Mouse (Mus musculus) right cerebral cortex, postnatal 10 days (tissue): ENCODE data around the gene Strip2.

ENCODE experiments used
- DNase-seq, 2 experiments: peaks; one replicate each; pipeline ENCODE4 v3.0.0; 2021; ENCODE audit warnings: low spot score in 2 of 2

Strip2 gene

DNA sequence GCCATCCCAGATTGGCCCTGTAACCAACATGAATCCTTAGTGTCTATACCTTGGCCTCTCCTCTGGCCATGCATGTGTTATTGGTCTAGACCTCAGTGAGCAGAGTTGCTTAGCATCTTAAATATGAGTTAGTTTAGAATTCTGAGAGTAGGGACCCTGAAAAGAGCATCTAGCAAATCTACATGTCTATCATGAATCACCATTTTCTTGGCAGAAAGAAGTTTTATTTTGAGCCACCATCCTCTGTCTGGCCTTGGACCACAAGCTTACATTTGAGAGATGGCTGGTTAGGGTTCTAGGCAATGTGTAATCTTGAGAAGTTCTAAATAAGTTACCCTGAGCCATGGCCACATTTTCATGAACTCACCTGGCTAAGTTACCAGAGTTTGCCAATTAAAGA lies 13.3 kb downstream of the Strip2 start:
- DNase-seq, result no peak

GRCm38 (mm10) chr6:29930665-29931064 lies 13.9 kb downstream of the Strip2 start:
- DNase-seq, result peak; percentile 44 to 48

- no peak for DNase-seq
Measured at GRCm38 (mm10) chr6:29931181-29931580, 14.4 kb downstream of the Strip2 start.

- DNase-seq, result no peak
Measured at GRCm38 (mm10) chr6:29935741-29936140, 18.9 kb downstream of the Strip2 start.

DNA sequence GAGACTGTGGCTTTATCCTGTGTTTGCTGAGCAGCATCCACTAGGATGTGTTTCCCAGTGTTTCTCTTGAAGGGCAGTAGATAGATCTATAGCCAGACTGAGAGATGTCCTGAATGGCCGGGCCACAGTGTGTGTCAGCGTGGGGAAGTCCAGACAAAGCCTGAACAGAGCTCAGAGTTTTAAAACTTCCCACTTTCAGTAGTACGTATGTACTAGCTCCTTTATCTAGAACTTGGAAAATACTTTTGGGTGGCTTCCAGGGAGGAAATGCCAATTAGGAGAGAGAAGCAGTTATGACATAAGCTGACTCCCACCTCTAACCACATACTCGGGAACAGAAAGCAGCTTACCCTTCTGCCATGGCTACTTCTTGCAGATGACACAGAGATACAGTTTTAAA lies 23.6 kb downstream of the Strip2 start:
- DNase-seq, result no peak

DNA sequence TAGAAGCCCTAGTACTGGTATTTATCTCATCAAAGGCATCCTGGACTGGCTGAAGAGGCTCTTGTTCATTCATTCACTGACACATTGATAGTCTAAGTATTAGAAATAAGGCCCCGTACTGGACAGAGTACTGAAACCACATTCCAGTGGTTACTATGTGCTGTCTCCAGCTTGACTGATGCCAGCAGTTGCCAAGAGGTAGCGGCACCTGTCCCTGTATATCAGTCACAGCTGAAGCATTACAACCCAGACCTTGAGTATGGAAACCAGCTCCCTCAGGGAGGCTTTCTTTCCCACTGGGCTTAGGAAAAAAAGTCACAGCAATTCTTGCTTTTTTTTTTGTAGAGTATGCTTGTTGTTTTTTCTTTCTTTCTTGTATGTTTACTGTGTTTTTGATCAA lies 24.2 kb downstream of the Strip2 start:
- DNase-seq, result no peak

DNA sequence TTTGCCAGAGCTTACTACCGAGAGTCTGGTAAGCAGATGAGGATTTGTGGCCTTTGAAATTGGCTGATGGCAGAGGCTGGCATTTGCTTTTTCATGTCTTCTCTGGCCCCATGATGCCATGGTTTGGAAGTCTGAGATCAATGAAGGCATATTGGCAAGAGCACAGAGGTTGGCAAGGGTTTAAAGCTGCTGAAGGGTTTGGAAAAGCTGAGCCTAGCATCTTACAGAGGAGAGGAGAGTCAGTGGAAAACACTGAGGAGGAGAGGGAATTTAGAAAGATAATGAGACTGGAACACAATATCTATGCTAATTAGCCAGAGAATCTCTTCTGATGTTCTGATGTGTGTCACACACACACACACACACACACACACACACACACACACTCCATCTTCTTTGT lies 27.7 kb downstream of the Strip2 start:
- no peak for DNase-seq

GRCm38 (mm10) chr6:29946568-29946967 lies 29.8 kb downstream of the Strip2 start:
- no peak for DNase-seq

DNA sequence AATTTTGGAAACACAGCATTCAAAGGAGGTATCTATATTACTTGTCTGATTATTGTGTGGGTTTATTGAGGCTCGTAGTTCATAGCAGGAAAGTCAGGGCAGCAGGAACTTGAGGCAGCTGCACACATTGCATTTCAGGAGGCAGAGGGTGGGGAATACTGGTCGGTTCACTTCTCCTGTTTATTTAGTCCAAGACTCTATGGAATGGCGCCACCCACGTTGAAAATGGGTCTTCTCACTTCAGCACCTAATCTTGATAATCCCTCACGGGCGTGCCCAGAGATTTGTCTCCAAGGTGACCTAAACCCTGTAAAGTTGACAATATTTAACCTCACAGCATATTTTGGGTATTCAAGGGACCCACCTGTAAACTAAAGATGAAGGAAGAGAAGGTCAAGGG lies 31.0 kb downstream of the Strip2 start:
- no peak for DNase-seq

DNA sequence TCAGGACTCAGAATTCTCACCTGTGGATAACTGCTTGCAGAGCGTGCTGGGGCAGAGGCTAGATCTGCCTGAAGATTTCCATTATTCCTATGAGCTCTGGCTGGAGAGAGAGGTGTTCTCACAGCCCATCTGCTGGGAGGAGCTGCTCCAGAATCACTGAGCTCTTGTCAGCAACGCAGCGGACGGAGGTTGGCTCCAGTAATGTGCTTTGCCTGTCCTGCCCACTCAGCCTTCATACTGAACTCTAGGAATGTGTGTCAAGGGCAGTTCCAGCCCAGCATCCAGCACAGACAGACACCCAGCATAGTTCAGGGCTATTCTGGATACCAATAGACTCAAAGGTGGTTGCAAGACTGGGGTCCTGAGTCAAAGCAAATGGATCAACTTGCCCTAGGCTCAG lies 39.9 kb downstream of the Strip2 start:
- DNase-seq, result peak in 1 of 2 experiments; percentile 26

DNA sequence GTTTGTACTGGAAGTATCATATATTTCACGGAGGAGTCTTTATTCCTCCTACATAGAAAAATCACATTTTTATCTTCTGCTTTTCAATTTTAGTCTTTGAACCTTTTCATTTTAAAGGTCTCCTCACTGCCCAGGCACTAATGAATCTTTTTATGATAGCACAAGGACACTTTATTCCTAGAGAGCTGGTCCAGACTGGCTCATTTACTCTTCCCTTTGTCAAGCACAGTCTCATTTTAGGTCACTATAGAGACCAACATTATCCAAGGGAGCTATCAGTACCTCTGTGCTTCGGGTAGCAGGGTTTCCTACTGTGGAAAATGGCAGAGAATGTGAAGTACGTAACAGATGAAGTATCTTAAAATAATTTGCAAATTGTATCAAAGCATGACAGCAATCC lies 41.9 kb downstream of the Strip2 start:
- DNase-seq, result no peak

DNA sequence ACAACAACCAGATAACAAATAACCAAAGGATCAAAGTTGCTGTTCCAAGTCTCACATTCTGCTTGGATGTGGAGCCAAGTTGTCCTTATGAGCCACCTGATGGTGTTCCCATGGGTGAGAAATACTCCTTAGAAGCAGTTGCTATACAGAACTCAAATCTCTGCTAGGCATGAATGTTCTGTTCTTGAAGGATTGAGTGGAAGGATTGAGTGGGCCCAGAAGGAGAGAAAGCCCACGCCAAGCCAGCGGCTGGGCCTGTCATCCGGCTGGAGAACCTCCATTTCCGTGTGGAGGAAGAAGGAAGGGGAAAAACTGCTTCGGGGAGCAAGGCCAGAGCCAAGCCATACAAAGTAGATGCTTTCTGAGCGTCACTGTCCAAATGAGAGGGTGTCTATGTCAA lies 44.3 kb downstream of the Strip2 start:
- DNase-seq, result no peak

DNA sequence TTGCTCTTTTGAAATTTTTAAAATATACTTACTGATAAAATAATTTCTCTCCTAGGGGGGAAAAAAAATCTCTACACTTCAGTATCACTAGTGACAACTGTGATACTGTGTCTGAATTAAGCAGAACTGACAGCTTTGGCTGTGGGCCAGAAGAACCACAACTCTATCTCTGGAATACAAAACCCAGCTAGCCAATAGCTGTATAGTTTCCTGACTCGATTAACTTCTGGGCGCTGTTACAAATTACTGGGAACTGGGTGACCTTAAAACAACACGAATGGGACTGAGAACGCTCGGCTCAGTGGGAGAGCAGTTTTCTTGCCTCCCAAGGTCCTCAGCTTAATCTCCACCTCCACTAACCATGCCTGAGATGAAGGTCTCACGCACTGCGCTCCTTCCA lies 51.1 kb downstream of the Strip2 start:
- DNase-seq, result peak in 1 of 2 experiments; percentile 31

DNA sequence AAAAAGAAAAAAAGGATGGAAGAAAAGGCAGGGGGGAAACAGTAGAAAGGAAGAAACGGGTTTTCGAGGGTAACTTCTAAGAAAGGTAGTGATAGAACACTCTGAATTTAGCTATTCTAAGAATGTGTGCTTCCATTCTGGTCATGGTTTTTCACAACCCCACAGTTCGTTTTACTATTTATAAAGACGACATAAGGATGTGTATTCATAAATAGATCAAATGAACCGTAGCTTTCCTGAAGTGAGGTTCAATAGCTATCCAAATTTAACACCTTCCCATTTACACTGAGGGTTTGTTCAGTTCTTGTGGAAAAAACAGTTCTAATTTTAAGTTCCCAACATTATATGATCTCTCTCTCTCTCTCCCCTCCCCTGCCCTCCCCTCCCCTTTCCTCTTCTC lies 56.5 kb downstream of the Strip2 start:
- no peak for DNase-seq

GRCm38 (mm10) chr6:29974836-29975235 lies 58.0 kb downstream of the Strip2 start:
- no peak for DNase-seq

DNA sequence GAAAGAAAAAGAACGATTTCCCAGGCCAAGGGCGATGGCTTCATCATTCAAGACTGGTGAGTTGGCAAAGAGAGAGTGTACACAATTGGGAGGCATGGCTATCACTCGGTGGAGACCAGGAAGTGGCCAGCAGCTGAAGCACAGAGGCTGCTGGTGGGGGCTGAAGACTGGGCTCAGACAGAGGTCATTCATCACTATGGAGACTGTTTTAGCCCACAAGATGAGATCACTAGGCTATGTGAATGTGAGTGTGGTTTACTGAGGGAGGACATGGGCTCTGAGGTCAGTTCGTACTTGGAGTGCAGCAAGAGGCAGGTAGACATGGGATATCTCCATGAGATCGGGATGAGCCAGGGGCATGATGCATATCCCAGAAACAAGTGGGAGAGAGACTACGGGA lies 63.6 kb downstream of the Strip2 start:
- DNase-seq, result no peak

DNA sequence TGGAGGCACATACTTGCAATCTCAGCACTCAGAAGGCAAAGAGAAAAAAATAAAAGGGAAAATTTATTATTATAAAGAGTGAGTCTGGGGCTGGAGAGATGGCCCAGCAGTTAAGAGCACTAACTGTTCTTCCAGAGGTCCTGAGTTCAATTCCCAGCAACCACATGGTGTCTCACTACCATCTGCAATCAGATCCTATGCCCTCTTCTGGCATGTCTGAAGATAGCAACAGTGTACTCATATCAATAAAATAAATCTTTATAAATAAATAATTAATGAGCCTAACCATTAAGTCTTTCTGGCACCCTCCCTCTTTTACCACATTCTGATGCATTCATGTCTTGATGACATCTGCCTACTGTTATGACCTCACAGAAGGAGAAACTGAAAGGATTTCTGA lies 65.0 kb downstream of the Strip2 start:
- no peak for DNase-seq

DNA sequence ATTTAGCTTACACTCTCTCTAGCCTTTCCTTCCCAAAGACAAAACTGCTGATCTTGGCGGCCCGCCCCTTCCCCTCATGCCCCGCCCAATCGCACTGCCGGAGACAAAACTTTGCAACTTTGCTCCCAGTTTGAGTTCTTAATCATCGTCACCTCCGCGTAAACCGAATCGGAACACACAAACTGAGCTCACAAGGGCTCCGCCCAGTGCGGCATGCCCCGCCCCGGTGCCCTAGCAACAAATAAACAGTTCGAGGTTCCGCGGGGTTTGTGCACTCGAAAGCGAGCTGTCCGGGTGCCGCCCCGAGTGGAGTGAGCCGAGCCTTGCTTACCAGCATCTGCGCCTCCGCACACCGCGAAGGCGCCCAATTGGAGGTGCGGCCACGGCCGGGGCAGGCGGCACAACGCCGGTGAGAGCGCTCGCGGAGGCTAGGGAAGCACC lies 68.3 kb downstream of the Strip2 start:
- peak; percentile 70 to 74 for DNase-seq

- DNase-seq, result no peak
Measured at GRCm38 (mm10) chr6:29985504-29985903, 68.7 kb downstream of the Strip2 start.

DNA sequence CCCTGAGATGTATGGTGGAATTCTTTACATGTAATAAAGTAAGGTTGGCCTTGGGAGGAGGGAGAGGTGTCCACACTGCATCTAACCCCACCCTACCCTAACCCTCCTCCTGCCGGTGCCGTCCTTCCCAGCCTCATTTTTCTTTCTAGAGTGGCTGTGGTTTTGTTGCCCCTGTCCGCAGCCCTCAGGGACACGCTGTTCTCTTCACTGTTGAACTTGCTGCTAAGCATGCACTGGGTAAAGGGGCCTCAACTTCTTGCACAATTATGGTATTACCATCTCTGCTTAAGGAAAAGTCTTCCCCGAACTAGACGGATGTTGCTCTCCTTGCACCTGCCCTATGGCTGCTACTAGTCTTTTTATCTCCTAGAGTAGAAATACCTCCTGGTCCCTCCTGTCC lies 69.2 kb downstream of the Strip2 start:
- no peak for DNase-seq

- no peak for DNase-seq
Measured at GRCm38 (mm10) chr6:29987246-29987645, 70.4 kb downstream of the Strip2 start.

DNA sequence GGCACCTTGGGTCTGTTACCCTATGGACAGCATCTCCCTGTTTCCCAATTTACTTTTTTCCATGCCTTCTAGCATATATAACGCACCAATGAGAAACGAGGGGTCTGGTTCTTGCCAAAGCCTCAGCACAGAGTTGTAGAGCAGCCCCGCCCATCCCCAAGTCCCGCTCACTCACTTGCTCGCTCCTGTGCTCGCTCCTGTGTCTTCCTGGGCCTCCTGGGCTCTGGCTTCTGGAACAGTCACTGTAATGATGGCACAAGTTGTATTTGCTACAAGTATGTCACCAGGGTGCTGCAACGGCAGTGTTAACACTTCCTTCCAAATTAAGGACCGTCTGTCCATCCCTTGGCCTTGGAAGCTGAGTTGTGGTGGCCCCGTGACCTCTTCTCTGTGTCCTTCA lies 81.3 kb downstream of the Strip2 start:
- no peak for DNase-seq

DNA sequence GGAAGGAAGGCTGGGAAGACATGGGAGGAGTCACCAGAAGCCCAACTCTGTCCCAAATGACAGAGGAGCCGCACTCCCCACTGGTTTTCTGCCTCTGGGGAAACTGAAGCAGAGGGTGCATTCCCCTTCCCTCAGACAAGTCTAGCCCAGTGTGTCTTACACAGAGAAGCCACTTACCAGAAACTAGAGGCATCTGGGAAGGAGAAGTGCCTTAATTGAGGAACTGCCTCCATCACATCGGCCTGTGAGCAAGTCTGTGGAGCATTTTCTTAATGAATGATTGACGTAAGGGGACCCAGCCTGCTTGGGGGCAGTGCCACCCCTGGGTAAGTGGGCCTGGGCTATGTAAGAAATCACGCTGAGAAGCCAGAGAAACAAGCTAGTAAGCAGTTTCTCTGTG lies 82.0 kb downstream of the Strip2 start:
- DNase-seq, result no peak

- DNase-seq, result peak in 1 of 2 experiments; percentile 38
Measured at GRCm38 (mm10) chr6:30002628-30003027, 85.8 kb downstream of the Strip2 start.

DNA sequence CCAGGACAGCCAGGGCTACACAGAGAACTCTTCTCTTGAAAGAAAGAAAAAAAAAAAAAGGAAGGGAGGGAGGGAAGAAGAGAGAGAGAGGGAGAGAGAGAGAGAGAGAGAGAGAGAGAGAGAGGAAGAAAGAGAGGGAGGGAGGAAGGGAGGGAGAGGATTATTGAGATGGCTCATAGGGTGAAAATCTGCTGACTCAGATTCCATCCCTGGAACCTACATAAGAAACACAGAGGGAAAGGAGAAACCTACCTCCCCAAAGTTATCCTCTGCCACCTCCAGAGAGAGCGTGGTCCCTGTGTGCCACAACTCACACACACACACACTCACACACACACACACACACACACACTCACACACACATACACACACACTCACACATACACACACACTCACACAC lies 89.0 kb downstream of the Strip2 start:
- DNase-seq, result no peak
